Mouse (Mus musculus) forebrain, postnatal 0 days (tissue): ENCODE measurements at regions not wholly inside any gene's neighbourhood (a gene's known extent, or its start where the extent isn't known, plus 50 kb on each side); places are given as distances from the start of the nearest gene placed in this dataset.

Experiments
- ATAC-seq: fragments of 200-750 bp; cut with Nextera tagmentation; 2 replicates; pipeline ENCODE4 v1.8.0; 2017; ENCODE audit warnings: mild to moderate bottlenecking, moderate library complexity
- DNase-seq: peaks from one replicate; pipeline ENCODE4 v3.0.0-alpha.2; 2015
- H3K27ac ChIP-seq: fragments of 300-500 bp; sonication (generic); 2 replicates; pipeline ENCODE4 v1.5.1; 2014; ENCODE audit warnings: low read depth, mild to moderate bottlenecking, antibody characterized with exemption, low read length, moderate library complexity, mixed read lengths
- H3K27me3 ChIP-seq: fragments of 300-500 bp; sonication (generic); 2 replicates; pipeline ENCODE4 v1.6.1; 2014; ENCODE audit warnings: mild to moderate bottlenecking, low read length, mixed read lengths; ENCODE audit not compliant: insufficient read depth
- H3K36me3 ChIP-seq: fragments of 300-500 bp; sonication (generic); 2 replicates; pipeline ENCODE4 v1.6.1; 2014; ENCODE audit warnings: mild to moderate bottlenecking, moderate library complexity; ENCODE audit not compliant: insufficient read depth
- H3K4me1 ChIP-seq: fragments of 300-500 bp; sonication (generic); 2 replicates; pipeline ENCODE4 v1.6.1; 2014; ENCODE audit warnings: antibody characterized with exemption; ENCODE audit not compliant: insufficient read depth
- H3K4me2 ChIP-seq: fragments of 300-500 bp; sonication (generic); 2 replicates; pipeline ENCODE4 v1.6.1; 2014; ENCODE audit warnings: low read depth, mild to moderate bottlenecking, moderate library complexity
- H3K4me3 ChIP-seq: fragments of 300-500 bp; sonication (generic); 2 replicates; pipeline ENCODE4 v1.5.1; 2014; ENCODE audit warnings: low read depth, low read length, mixed read lengths
- H3K9ac ChIP-seq: fragments of 300-500 bp; sonication (generic); 2 replicates; pipeline ENCODE4 v1.6.1; 2014; ENCODE audit warnings: mild to moderate bottlenecking
- H3K9me3 ChIP-seq: fragments of 300-500 bp; sonication (generic); 2 replicates; pipeline ENCODE4 v1.6.1; 2016; ENCODE audit warnings: low read length
- CTCF ChIP-seq: sonication (generic); IDR thresholded peaks from 2 replicates; pipeline ENCODE4 v1.5.1; 2016; ENCODE audit warnings: antibody characterized with exemption, control low read depth, low read depth
- WGBS: fragments of 180-500 bp; shearing (Covaris S2); extraction: QIAGEN DNeasy Blood & Tissue Kit; methylation state at CpG from one replicate; pipeline ENCODE4 v1.1.7; 2014; 5-methylcytosine and 5-hydroxymethylcytosine counted together

- ATAC-seq (peak; percentile 99), DNase-seq (peak; percentile 79)
- Histone ChIP-seq H3K27me3 (no peaks in the 10 kb centered on the region), H3K4me2 (no peak overlapping the region), H3K9ac (no peak overlapping the region), H3K4me1 (no peaks in the 10 kb centered on the region), H3K9me3 (no peaks in the 10 kb centered on the region), H3K4me3 (no peak overlapping the region), H3K36me3 (no peaks in the 10 kb centered on the region), H3K27ac (0 out of 2 replicates have a peak overlapping the region, but pooled peaks have one; percentile 45)
- WGBS: 52% methylated on average over 10 of the region's 10 CpGs
- 0 out of 2 replicates have a peak, but pooled peaks have one; percentile 9 for TF ChIP-seq CTCF
These were observed 265.9 kb upstream of the Ncam1 start for GRCm38 (mm10) chr9:50064505-50065229.

- ATAC-seq (no peak), DNase-seq (no peak)
- Histone ChIP-seq H3K4me2 (no peak overlapping the region), H3K36me3 (no peaks in the 10 kb centered on the region), H3K4me3 (no peak overlapping the region), H3K9ac (no peak overlapping the region), H3K9me3 (no peaks in the 10 kb centered on the region), H3K4me1 (no peaks in the 10 kb centered on the region), H3K27ac (no peak overlapping the region), H3K27me3 (no peaks in the 10 kb centered on the region)
- TF ChIP-seq CTCF: no peak
- 54% methylated on average over 11 of the region's 11 CpGs for WGBS
These were observed 239.5 kb upstream of the Ncam1 start for GRCm38 (mm10) chr9:50038231-50038630.

- Histone ChIP-seq H3K4me2 (no peak overlapping the region), H3K4me3 (no peak overlapping the region), H3K27ac (no peak overlapping the region), H3K9me3 (no peaks in the 10 kb centered on the region), H3K9ac (no peak overlapping the region), H3K27me3 (no peaks in the 10 kb centered on the region), H3K36me3 (no peaks in the 10 kb centered on the region), H3K4me1 (peaks cover 3% of the 10 kb centered on the region; the same call in 1 of the 2 replicates)
- 0 out of 2 replicates have a peak, but pooled peaks have one; percentile 6 for ATAC-seq
- TF ChIP-seq CTCF: no peak
- WGBS: 56% methylated on average over 9 of the region's 9 CpGs
- DNase-seq: no peak
These were observed 233.8 kb upstream of the Ncam1 start for GRCm38 (mm10) chr9:50032322-50033158.

- Histone ChIP-seq H3K4me1 (peaks cover 3% of the 10 kb centered on the region; the same call in 1 of the 2 replicates), H3K4me2 (no peak overlapping the region), H3K9ac (no peak overlapping the region), H3K4me3 (no peak overlapping the region), H3K27ac (no peak overlapping the region), H3K9me3 (no peaks in the 10 kb centered on the region), H3K27me3 (no peaks in the 10 kb centered on the region), H3K36me3 (no peaks in the 10 kb centered on the region)
- WGBS: 35% methylated on average over 2 of the region's 2 CpGs
- no peak for ATAC-seq
- TF ChIP-seq CTCF: no peak
- no peak for DNase-seq
These were observed 232.6 kb upstream of the Ncam1 start for GRCm38 (mm10) chr9:50031318-50031717.

- WGBS: 67% methylated on average over 3 of the region's 3 CpGs
- H3K9me3 ChIP-seq: no peaks in the 10 kb centered on the region
- DNase-seq (no peak), ATAC-seq (no peak)
- H3K27ac ChIP-seq: no peak overlapping the region
- H3K27me3 ChIP-seq: no peaks in the 10 kb centered on the region
- no peak overlapping the region for H3K9ac ChIP-seq
- H3K4me2 ChIP-seq: no peak overlapping the region
- H3K36me3 ChIP-seq: no peaks in the 10 kb centered on the region
- peaks cover 3% of the 10 kb centered on the region; the same call in 1 of the 2 replicates for H3K4me1 ChIP-seq
- no peak for TF ChIP-seq CTCF
- H3K4me3 ChIP-seq: no peak overlapping the region
These were observed 230.3 kb upstream of the Ncam1 start for GRCm38 (mm10) chr9:50029030-50029429.

- 71% methylated on average over 2 of the region's 2 CpGs for WGBS
- ATAC-seq (peak; percentile 40; the same call in 1 of the 2 replicates), DNase-seq (peak; percentile 58)
- Histone ChIP-seq H3K36me3 (no peaks in the 10 kb centered on the region), H3K9me3 (no peaks in the 10 kb centered on the region), H3K4me1 (peaks cover 3% of the 10 kb centered on the region; the same call in 1 of the 2 replicates), H3K27me3 (no peaks in the 10 kb centered on the region), H3K4me3 (no peak overlapping the region), H3K4me2 (no peak overlapping the region), H3K9ac (no peak overlapping the region), H3K27ac (no peak overlapping the region)
- TF ChIP-seq CTCF: no peak
These were observed 229.8 kb upstream of the Ncam1 start for GRCm38 (mm10) chr9:50028573-50028972.

- Histone ChIP-seq H3K36me3 (no peaks in the 10 kb centered on the region), H3K27ac (no peak overlapping the region), H3K27me3 (no peaks in the 10 kb centered on the region), H3K4me1 (no peaks in the 10 kb centered on the region), H3K9me3 (no peaks in the 10 kb centered on the region), H3K4me3 (no peak overlapping the region), H3K4me2 (no peak overlapping the region), H3K9ac (no peak overlapping the region)
- no peak for DNase-seq
- no peak for TF ChIP-seq CTCF
- WGBS: 90% methylated on average over 6 of the region's 6 CpGs
- ATAC-seq: no peak
These were observed 226.1 kb upstream of the Ncam1 start for GRCm38 (mm10) chr9:50024820-50025219.
